Mouse (Mus musculus) lung, postnatal 4 days (tissue): ENCODE measurements around the gene Rnf10.

Source experiments
- DNase-seq, 2 experiments: peaks; one replicate each; pipeline ENCODE4 v3.0.0; 2021

Gene Rnf10

GRCm38 (mm10) chr5:115274771-115275170 lies 2.1 kb upstream of the Rnf10 start:
- DNase-seq, result no peak

GRCm38 (mm10) chr5:115274353-115274752 lies 1.7 kb upstream of the Rnf10 start:
- no peak for DNase-seq

- DNase-seq, result no peak
Observed at GRCm38 (mm10) chr5:115273549-115274135, 944 bp upstream of the Rnf10 start.

- DNase-seq, result peak; percentile 16 to 58
Observed at GRCm38 (mm10) chr5:115271931-115272811, 527 bp downstream of the Rnf10 start.

- no peak for DNase-seq
Observed at GRCm38 (mm10) chr5:115269969-115270368, 2.7 kb downstream of the Rnf10 start.

GRCm38 (mm10) chr5:115268266-115268665 lies 4.4 kb downstream of the Rnf10 start:
- DNase-seq, result no peak

GRCm38 (mm10) chr5:115267469-115268045 lies 5.1 kb downstream of the Rnf10 start:
- no peak for DNase-seq

GRCm38 (mm10) chr5:115266787-115267468 lies 5.8 kb downstream of the Rnf10 start:
- no peak for DNase-seq

GRCm38 (mm10) chr5:115266340-115266739 lies 6.4 kb downstream of the Rnf10 start:
- DNase-seq, result no peak

GRCm38 (mm10) chr5:115262502-115263291 lies 10.0 kb downstream of the Rnf10 start:
- DNase-seq, result no peak

GRCm38 (mm10) chr5:115261880-115262279 lies 10.8 kb downstream of the Rnf10 start:
- no peak for DNase-seq

- no peak for DNase-seq
Observed at GRCm38 (mm10) chr5:115261141-115261540, 11.6 kb downstream of the Rnf10 start.

- peak in 1 of 2 experiments; percentile 28 for DNase-seq
Observed at GRCm38 (mm10) chr5:115260356-115260755, 12.3 kb downstream of the Rnf10 start.

- DNase-seq, result no peak
Observed at GRCm38 (mm10) chr5:115256909-115257546, 15.7 kb downstream of the Rnf10 start.

GRCm38 (mm10) chr5:115255472-115255871 lies 17.2 kb downstream of the Rnf10 start:
- no peak for DNase-seq

GRCm38 (mm10) chr5:115240191-115240590 lies 32.5 kb downstream of the Rnf10 start:
- DNase-seq, result no peak

- no peak for DNase-seq
Observed at GRCm38 (mm10) chr5:115238729-115239195, 33.9 kb downstream of the Rnf10 start.

- peak; percentile 94 to 95 for DNase-seq
Observed at GRCm38 (mm10) chr5:115237803-115238728, 34.6 kb downstream of the Rnf10 start.

- peak; percentile 86 to 92 for DNase-seq
Observed at GRCm38 (mm10) chr5:115235786-115236263, 36.9 kb downstream of the Rnf10 start, which contains the start of gene Pop5. Pop5 (plus strand) TSS chr5:115235836.

GRCm38 (mm10) chr5:115235323-115235771 lies 37.4 kb downstream of the Rnf10 start:
- peak; percentile 66 to 76 for DNase-seq
